Mouse (Mus musculus) cerebellum, adult 9-10 months (tissue): ENCODE results near the gene Tcl1.
A peak's percentile ranks its signal among the peaks of the same experiment; 100 is the strongest.
"Not testable (repeated sequence)": the region's sequence is repeated elsewhere in the genome, so short reads cannot be mapped to it uniquely, and the experiment has no call there.

Experiments used
- DNase-seq: peaks from one replicate; pipeline ENCODE4 v3.0.0; 2022

Tcl1 gene

DNA sequence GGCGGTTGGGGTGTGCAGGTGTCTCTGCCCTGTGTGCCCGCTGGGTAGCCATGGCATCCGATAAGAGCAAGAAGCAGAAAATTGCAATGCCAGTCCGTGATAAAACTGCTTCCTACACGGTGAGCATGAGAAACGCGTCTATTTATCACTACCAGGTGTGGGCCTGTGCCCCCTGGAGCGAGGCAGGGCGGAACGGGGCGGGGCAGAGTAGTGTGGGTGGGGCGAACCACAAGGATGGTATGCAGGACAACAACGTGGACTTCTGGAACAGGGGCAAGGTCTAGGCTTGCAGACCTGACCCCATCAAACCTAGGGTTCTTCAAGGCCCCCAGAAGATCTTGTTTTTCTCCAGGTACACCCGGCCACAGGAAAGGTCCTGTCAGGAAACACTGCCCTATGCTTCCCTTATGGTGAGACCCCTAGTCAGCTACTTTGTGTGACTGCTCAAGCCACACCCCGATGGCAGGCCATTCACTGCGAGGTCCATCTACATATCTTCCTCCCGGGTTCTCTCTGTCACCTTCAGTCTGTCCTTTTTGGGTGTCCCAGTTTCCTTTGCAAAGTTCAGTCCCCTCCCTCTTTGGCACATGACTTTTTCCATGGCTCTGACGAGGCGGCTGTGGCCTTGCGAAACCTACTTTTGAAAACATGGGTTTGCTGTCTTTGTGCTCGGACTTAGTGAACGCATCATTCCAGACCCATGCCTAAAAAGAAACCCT, at the start of gene Tcl1:
Gene Tcl1 (minus strand): TSS at position 193 of the 719 bp plus-strand sequence.
- no peak for DNase-seq

GRCm38 (mm10) chr12:105271016-105271965, 48.7 kb upstream of the Tcl1 start:
- no peak for DNase-seq

DNA sequence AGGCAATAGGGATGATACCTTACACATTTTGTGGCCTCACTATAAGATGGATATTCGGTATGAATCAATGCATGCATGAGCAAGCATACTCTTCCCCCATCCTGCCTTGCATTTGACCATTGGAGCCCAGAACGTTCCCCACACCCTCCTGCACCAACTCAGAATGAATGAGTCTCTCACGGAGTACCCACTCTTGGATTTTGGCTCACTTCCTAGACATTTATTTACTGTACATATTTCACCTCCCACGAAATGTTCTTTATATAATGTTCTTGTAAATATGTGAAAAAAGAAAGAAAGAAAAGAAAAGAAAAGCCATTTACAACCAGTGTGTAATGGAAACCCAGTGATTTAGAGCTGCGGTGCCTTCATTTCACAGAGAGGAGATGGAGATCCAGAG, 44.5 kb upstream of the Tcl1 start:
- no peak for DNase-seq

- DNase-seq, result no peak
Observed at GRCm38 (mm10) chr12:105266096-105266495, 43.5 kb upstream of the Tcl1 start.

GRCm38 (mm10) chr12:105259221-105259620, 36.6 kb upstream of the Tcl1 start:
- DNase-seq, result no peak

- DNase-seq, result peak; percentile 50
Observed at GRCm38 (mm10) chr12:105258787-105259186, 36.2 kb upstream of the Tcl1 start.

- DNase-seq, result no peak
Observed at GRCm38 (mm10) chr12:105253796-105254195, 31.2 kb upstream of the Tcl1 start.

GRCm38 (mm10) chr12:105248763-105249233, 26.2 kb upstream of the Tcl1 start:
- DNase-seq, result peak; percentile 12

DNA sequence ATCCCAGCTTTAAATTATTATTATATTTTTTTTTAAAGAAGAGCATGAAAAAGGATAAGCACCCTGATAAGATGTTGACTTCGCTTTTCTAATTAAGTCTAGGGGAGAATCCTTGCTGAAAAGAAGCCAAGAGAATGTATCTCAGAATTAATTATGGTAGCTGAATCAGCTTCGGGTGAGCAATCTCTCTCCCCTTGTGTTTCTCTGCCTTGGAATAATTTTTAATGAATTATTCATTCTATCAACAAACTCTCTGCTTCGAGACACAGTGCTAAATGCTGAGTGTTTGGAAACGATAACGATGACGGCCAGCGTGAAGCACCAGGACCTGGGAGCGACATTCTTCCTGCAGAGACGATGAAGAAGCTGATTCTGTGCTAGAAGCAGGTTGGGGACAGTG, 16.5 kb upstream of the Tcl1 start:
- no peak for DNase-seq

- no peak for DNase-seq
Observed at GRCm38 (mm10) chr12:105235091-105235490, 12.5 kb upstream of the Tcl1 start.

GRCm38 (mm10) chr12:105234362-105234761, 11.8 kb upstream of the Tcl1 start:
- no peak for DNase-seq

DNA sequence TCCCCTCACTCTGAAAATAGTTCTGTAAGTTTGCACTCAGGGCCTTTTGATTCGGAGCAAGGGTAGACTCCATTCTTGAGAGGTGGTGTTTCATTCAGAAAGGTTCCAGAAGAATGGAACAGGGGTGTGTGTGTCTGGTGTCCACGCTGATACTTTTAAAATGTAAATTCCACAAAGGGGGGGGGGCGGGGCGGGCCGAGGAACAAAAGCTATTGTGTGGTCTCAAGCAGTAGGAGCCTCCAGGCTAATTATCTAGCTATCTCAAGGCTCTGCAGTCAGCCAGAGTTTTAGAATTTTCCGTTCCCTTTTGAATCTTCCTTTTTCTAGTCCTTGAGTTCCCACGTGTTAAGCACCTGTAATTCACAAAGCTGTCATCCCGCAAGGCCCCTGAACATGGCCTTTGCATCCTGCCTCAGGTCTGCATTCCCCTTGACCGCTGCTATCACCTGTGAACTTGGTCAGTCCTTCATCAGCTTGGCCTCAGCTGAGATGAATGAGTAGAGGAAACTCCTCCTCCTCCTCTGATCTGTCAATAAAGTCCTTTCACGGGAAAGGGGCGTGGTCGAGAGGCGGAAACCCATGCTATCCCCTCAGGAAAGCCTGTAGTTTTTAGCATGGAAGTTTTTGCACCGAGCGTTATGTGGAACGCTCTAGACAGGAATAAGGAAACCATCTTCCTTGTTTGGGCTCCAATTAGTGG, 2.2 kb upstream of the Tcl1 start:
- no peak for DNase-seq

DNA sequence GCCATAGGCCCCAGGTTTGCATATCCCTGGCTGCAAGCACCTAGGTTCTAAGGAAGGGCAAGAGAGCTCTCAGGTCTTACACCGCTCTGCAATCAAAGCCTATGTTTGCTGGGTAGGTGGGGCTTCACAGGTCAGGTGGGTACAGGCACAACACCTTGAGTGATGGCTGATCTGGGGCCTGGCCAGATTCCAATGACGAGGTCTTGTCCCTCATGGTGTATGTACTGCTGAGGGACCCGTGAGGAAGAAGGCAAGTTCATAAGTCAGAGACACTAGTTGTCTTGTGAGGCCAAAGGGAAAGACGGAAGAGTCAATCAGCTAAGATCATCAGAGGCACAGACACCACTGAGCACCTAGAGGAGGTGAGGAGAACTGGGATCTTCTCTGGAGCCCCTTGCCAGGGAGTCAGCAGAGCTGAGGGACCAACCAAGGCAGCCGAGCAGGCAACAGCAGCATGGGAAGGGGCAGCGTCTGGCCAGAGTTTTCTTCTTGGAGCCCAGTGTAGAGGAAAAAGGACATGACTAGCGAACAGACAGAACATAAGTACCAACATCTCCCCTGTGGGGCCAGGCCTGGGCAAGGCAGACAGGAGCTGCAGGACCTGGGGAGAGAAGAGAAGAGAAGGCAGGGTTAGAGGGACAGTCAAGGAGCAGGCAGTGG, 5.4 kb downstream of the Tcl1 start:
- no peak for DNase-seq

- DNase-seq, result no peak
Observed at GRCm38 (mm10) chr12:105209231-105209630, 13.4 kb downstream of the Tcl1 start.

DNA sequence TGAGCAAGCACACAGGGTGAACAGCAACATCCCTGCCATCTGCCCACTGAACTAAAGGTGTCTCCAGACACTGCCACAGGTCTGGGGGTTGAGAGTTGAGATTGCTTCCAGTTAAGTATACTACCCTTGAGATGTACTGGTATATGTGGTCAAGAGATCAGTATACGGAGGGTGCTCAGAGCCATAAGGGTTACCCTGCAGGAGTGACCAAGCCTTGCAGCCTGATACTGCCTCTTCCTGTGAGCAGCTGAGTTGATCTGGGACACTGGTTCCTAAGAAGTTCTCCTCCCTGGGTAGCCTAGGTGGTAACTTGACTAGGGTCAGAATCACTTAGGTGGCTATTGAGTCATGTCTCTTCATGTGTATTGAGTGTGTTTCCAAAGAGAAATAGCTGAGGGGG, 14.2 kb downstream of the Tcl1 start:
- DNase-seq, result no peak

GRCm38 (mm10) chr12:105207071-105207470, 15.5 kb downstream of the Tcl1 start:
- no peak for DNase-seq

DNA sequence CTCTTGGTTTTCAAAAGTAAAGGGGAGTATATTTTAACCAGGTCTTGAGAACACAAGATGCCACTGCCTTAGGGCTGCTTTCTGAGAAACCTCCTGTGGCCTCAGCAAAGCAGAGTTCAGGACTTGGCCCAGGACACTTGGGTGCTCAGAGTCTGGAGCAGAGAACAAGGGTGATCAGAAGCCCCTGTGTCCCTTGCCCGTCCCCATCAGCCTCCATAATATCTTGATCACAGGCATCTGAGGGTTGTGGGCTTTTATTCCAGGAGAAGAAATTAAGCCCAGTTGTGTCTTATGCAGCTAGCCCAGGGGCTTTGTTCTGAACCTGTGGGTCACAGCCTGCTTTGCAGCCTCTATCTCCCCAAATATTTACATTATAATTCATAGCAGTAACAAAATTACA, 20.9 kb downstream of the Tcl1 start, which contains the start of gene Tcl1b4:
Gene Tcl1b4 (plus strand): TSS at position 301 of the 400 bp plus-strand sequence.
- not testable (repeated sequence) for DNase-seq

GRCm38 (mm10) chr12:105199684-105200497, 22.7 kb downstream of the Tcl1 start:
- not testable (repeated sequence) for DNase-seq

- not testable (repeated sequence) for DNase-seq
Observed at GRCm38 (mm10) chr12:105190743-105191142, 31.9 kb downstream of the Tcl1 start, which contains the start of gene Tcl1b3. Tcl1b3 (plus strand) TSS chr12:105191043.

- DNase-seq, result not testable (repeated sequence)
Observed at GRCm38 (mm10) chr12:105188980-105189379, 33.6 kb downstream of the Tcl1 start.

DNA sequence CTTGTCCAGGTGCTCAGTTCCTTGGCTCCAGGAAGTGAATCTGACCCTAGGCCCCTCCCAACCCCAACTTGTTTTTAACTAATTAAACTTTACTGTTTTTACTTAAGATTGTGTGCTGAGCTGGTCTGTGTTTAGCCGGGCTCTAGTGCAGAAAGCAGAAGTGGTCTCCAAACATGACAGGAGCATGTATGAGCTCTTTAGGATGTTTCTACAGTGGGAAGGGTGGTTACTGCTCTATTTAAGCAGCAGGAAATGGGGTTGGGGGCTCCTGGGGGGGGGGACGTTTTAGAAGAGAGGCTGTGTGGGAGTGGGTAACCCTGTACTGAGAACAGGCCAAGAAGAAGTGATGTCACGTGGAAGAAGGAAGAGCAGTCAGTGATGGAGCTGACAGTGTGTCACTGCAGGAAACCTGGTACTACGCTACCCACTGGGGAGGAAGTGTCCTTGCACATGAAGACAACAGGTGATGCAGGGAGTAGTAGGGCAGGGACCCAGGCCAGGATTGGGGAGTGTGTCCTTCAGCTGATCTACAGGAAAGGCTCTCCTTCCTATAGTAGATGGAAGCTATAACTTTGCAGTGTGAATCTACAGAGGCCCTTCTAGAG, 41.5 kb downstream of the Tcl1 start:
- not testable (repeated sequence) for DNase-seq
